Mouse (Mus musculus) midbrain, embryonic 16.5 days (tissue): ENCODE data around the gene Gpr149. TPM values are rescaled to one million over a fixed set of nuclear protein-coding genes. Genes with fewer than 3 reads are reported as not detected.
A peak's percentile ranks its signal among the peaks of the same experiment; 100 is the strongest.

Experiments
- ATAC-seq: fragments of 200-750 bp; cut with Nextera tagmentation; 2 replicates; pipeline ENCODE4 v1.8.0; 2017; ENCODE audit warnings: moderate TSS enrichment
- H3K27ac ChIP-seq: fragments of 300-500 bp; sonication (generic); 2 replicates; pipeline ENCODE4 v1.5.1; 2014; ENCODE audit warnings: mild to moderate bottlenecking, low read length, mixed read lengths
- H3K27me3 ChIP-seq: fragments of 300-500 bp; sonication (generic); 2 replicates; pipeline ENCODE4 v1.6.1; 2014; ENCODE audit warnings: low read depth, low read length, mixed read lengths; ENCODE audit not compliant: control insufficient read depth, insufficient read depth
- H3K36me3 ChIP-seq: fragments of 300-500 bp; sonication (generic); 2 replicates; pipeline ENCODE4 v1.6.1; 2014; ENCODE audit warnings: mild to moderate bottlenecking, low read length, moderate library complexity, mixed read lengths; ENCODE audit not compliant: control insufficient read depth, insufficient read depth
- H3K4me1 ChIP-seq: fragments of 300-500 bp; sonication (generic); 2 replicates; pipeline ENCODE4 v1.6.1; 2014; ENCODE audit warnings: mild to moderate bottlenecking, low read length, mixed read lengths; ENCODE audit not compliant: control insufficient read depth, insufficient read depth
- H3K4me2 ChIP-seq: fragments of 300-500 bp; sonication (generic); 2 replicates; pipeline ENCODE4 v1.6.1; 2014; ENCODE audit warnings: mild to moderate bottlenecking, low read length, mixed read lengths
- H3K4me3 ChIP-seq: fragments of 300-500 bp; sonication (generic); 2 replicates; pipeline ENCODE4 v1.5.1; 2014; ENCODE audit warnings: low read depth, mild to moderate bottlenecking, low read length, moderate library complexity, mixed read lengths
- H3K9ac ChIP-seq: fragments of 300-500 bp; sonication (generic); 2 replicates; pipeline ENCODE4 v1.6.1; 2014; ENCODE audit warnings: low read depth, low read length, mixed read lengths
- H3K9me3 ChIP-seq: fragments of 300-500 bp; sonication (generic); replicated peaks from 2 replicates; pipeline ENCODE4 v1.6.1; 2014; ENCODE audit warnings: mild to moderate bottlenecking, low read length, mixed read lengths; ENCODE audit not compliant: control insufficient read depth, poor library complexity, severe bottlenecking
- WGBS: fragments of 180-500 bp; shearing (Covaris S2); extraction: QIAGEN DNeasy Blood & Tissue Kit; methylation state at CpG from one replicate; pipeline ENCODE4 v1.1.7; 2014; 5-methylcytosine and 5-hydroxymethylcytosine counted together
- polyA plus RNA-seq: library from polyadenylated mRNA; unstranded; fragments of >200 nt; fragmentation: Nextera tagmentation; extraction: Ambion mirVana; gene quantifications from 2 replicates; pipeline ENCODE4 v1.2.1, GENCODE M21; 2015

Gpr149 gene
- polyA plus RNA-seq, 1 experiment from 2014 or later, result 5.2 TPM

DNA sequence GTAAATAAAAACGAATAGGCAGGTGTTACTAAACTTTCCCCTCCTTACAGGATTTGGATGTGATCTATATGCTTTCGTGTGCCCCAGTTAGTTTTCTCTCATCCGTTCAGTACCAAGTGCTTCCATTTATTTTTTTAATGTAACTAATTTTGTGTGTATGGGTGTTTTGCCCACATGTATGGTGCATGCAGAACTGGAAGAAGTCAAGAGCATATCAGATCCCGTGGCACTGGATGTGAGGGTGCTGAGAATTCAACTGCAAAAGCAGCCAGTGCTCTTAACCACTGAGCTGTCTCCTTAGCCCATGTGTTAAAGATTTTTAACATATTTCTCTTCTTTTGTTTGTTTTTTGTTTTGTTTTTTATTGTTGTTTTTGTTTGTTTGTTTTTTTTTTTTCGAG, 77.3 kb downstream of the Gpr149 start:
- 71% methylated on average over 5 of the region's 5 CpGs for WGBS
- no peaks in the 10 kb centered on the region for H3K36me3 ChIP-seq
- H3K27ac ChIP-seq, result no peak overlapping the region
- H3K9me3 ChIP-seq, result no peaks in the 10 kb centered on the region
- no peaks in the 10 kb centered on the region for H3K27me3 ChIP-seq
- ATAC-seq, result no peak
- H3K4me2 ChIP-seq, result no peak overlapping the region
- H3K4me1 ChIP-seq, result no peaks in the 10 kb centered on the region
- no peak overlapping the region for H3K4me3 ChIP-seq
- no peak overlapping the region for H3K9ac ChIP-seq

DNA sequence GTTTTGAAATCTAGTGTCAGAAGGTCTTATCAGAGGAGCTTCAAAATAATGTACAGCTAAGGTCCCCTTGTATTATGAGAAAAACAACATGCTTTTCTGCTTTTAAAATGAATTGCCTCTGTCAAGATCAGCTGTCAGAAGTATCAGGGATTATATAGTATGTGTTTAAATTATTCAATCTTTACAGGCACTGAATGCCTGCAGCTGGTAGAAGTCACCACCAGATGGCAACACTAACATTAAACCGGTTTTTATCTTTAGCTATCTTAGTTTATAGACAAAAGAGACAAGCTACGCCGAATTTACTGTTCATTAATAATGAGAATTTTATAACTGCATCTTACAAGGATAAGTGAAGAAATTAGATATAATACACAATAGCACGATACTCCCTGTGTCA, 77.8 kb downstream of the Gpr149 start:
- no peak overlapping the region for H3K4me2 ChIP-seq
- no peak overlapping the region for H3K4me3 ChIP-seq
- no peak overlapping the region for H3K9ac ChIP-seq
- 36% methylated on average over 4 of the region's 4 CpGs for WGBS
- H3K4me1 ChIP-seq, result no peaks in the 10 kb centered on the region
- no peaks in the 10 kb centered on the region for H3K27me3 ChIP-seq
- peak; percentile 68; the same call in 1 of the 2 replicates for ATAC-seq
- no peaks in the 10 kb centered on the region for H3K36me3 ChIP-seq
- no peak overlapping the region for H3K27ac ChIP-seq
- no peaks in the 10 kb centered on the region for H3K9me3 ChIP-seq

DNA sequence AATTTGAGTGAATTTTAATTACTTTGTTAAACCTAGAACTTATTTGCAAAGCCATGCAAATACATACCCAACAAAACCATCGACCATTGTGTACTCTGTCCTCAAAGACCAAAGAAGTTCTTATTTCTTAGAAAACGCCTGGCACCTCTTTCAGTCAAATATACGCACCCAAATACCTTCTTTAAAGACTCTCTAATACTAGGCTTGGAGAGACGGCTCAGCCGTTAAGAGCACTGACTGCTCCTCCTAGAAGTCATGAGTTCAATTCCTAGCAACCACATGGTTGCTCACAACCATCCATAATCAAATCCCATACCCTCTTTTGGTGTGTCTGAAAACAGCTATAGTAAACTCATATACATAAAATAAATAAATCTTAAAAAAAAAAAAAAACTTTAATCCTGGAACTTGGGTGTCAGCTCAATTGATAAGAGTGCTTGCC, 97.7 kb downstream of the Gpr149 start:
- WGBS, result 35% methylated on average over 5 of the region's 5 CpGs
- Histone ChIP-seq H3K9me3 (no peaks in the 10 kb centered on the region), H3K4me3 (peak overlapping the region; percentile 60), H3K9ac (no peak overlapping the region), H3K4me1 (peaks cover 18% of the 10 kb centered on the region), H3K27me3 (no peaks in the 10 kb centered on the region), H3K4me2 (peak overlapping the region; percentile 58), H3K27ac (no peak overlapping the region), H3K36me3 (no peaks in the 10 kb centered on the region)
- peak; percentile 29; the same call in 1 of the 2 replicates for ATAC-seq

DNA sequence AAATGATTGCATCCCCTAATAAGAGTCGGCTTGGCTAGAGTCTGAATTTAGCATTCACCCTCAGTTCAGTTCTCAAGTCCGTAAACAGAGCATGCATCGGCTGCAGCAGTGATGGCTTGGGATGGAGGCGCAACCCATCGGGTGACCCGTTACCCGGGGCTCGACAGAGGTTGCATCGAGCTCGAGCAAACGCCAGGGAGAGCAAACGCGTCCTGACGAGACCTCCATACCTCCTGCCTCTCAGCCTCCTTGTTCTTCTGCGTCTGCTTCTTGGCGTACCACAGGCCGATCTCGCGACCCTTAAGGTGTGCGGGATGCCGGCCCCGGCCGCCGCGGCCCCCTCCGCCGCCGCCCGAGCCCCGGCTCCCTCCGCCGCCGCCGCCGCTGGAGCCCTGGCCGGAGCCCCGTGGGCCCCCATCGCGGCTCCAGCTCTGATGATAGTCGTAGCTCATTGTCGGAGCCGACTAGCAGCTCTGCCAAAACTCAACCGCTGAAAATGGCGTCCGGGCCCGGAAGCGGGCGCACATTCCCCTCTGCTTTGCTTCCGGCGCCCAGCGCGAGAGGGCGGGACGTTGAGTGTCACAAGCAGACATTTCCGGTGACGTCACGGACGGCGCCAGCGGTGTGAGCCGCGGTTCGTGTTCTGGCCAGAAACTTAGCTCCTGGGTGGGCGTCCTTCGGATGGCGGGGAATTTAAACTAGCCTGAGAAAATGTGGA, 98.3 kb downstream of the Gpr149 start, which contains the start of gene Dhx36:
Dhx36 (minus strand) TSS at position 517 of the 718 bp plus-strand sequence.
- H3K27me3 ChIP-seq, result no peaks in the 10 kb centered on the region
- H3K27ac ChIP-seq, result peak within 1 kb of the TSS; percentile 92
- H3K36me3 ChIP-seq, result no peaks in the 10 kb centered on the region
- peak; percentile 100 for ATAC-seq
- H3K4me3 ChIP-seq, result peak within 1 kb of the TSS; percentile 60
- H3K4me2 ChIP-seq, result peak within 1 kb of the TSS; percentile 87
- H3K9me3 ChIP-seq, result no peaks in the 10 kb centered on the region
- WGBS, result under 1% methylated on average over 65 of the region's 66 CpGs
- peak within 1 kb of the TSS; percentile 77 for H3K9ac ChIP-seq
- peaks cover 18% of the 10 kb centered on the region for H3K4me1 ChIP-seq

DNA sequence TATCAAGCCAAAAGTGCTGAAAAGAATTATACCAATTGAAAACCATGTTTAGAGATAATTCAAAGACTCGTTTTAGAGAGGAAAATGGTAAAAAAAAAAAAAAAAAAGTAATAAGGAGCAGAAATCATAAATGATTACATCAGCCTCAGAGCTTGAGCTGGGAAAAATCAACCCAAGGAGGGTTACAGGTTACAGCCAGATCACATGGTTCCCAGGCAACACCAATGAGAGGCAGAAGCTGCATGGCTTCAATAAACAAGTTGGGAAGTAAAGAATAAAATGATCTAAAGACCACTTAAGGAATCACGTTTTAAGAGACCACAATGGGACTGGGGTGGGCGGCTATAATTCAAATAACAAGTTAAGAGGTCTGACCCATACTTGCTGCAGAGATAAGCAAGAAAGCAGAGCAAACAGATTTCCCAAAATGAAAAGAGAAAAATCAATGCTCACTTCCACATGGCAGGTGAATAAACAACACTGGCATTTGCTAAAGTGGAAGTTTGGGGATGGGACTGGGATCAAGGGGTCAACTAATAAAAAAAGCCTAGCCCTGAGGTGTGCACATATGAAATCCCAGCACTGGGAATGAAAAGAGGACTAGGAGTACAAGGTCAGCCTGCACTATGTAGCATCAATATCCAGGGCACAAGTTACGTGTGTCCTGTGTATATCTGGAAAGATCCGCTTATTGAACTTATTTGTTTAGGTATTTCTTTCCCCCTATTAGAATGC, 99.6 kb downstream of the Gpr149 start:
- no peaks in the 10 kb centered on the region for H3K27me3 ChIP-seq
- no peaks in the 10 kb centered on the region for H3K9me3 ChIP-seq
- 74% methylated on average over 5 of the region's 5 CpGs for WGBS
- peak overlapping the region; percentile 87 for H3K4me2 ChIP-seq
- H3K9ac ChIP-seq, result peak overlapping the region; percentile 46
- peaks cover 6% of the 10 kb centered on the region; the same call in 1 of the 2 replicates for H3K36me3 ChIP-seq
- no peak for ATAC-seq
- H3K4me3 ChIP-seq, result peak overlapping the region; percentile 60
- peaks cover 18% of the 10 kb centered on the region for H3K4me1 ChIP-seq
- H3K27ac ChIP-seq, result no peak overlapping the region

DNA sequence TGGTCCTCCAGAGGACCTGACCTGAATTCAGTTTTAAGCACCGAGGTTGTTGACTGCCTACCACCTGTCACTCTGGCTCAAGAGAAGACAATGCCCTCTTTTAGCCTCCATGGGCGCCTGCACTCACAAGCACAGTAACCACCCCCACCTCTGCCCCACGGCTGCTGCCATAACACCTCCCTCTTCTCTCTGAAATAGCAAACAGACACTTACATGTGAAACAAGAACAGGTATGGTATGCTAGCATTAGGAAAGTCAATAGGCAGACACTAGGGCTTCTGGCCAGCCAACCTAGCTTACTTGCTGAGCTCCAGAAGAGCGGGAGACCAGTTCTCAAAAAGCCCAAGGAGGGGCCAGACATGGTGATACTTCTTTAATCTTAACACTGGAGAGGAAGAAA, 105.6 kb downstream of the Gpr149 start:
- Histone ChIP-seq H3K4me1 (no peaks in the 10 kb centered on the region), H3K36me3 (peaks cover 18% of the 10 kb centered on the region; the same call in 1 of the 2 replicates), H3K4me2 (no peak overlapping the region), H3K4me3 (no peak overlapping the region), H3K9ac (no peak overlapping the region), H3K9me3 (no peaks in the 10 kb centered on the region), H3K27ac (no peak overlapping the region), H3K27me3 (no peaks in the 10 kb centered on the region)
- 65% methylated on average over 4 of the region's 4 CpGs for WGBS
- ATAC-seq, result no peak

DNA sequence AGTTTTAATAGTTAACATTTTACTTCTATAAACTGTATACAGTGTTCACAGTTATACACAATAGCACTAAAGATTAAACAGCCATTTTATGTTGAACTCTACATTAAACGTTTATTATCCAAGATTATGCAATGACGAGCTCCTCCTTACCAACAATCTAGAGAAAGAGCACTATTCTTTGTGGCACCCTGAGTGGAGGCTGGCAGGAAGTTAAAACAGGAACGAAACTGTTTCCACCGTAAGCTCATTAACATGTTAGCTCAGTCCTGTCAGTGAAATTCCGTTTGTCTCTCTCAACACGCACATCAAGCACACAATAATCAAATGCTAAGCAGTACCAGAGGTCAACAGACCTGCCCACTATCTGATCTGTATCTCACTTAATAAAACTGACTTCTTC, 112.4 kb downstream of the Gpr149 start:
- Histone ChIP-seq H3K27me3 (no peaks in the 10 kb centered on the region), H3K36me3 (peaks cover 27% of the 10 kb centered on the region), H3K4me3 (no peak overlapping the region), H3K9ac (no peak overlapping the region), H3K27ac (no peak overlapping the region), H3K4me2 (no peak overlapping the region), H3K4me1 (no peaks in the 10 kb centered on the region), H3K9me3 (no peaks in the 10 kb centered on the region)
- ATAC-seq, result no peak
- WGBS, result 84% methylated on average over 6 of the region's 6 CpGs

DNA sequence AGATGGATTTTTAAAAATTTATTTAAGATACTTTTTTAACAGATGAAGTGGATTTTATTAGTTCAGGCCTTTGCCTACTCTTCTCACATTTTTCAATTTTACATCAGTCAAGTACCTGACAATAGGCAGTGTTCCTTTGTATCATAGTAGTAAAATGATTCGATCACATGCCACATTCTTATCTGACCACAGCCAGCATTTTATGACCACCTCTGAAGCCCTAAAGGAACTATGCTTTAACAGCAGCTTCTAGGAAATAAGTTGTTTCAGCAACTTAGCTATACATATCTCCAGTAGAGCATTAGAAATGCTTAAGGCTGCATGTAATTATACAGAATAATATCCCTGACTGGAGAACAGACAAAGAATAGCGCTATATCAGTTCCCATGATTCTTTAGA, 120.6 kb downstream of the Gpr149 start:
- Histone ChIP-seq H3K4me3 (no peak overlapping the region), H3K4me2 (no peak overlapping the region), H3K27me3 (no peaks in the 10 kb centered on the region), H3K9me3 (no peaks in the 10 kb centered on the region), H3K36me3 (peaks cover 19% of the 10 kb centered on the region), H3K27ac (no peak overlapping the region), H3K4me1 (no peaks in the 10 kb centered on the region), H3K9ac (no peak overlapping the region)
- ATAC-seq, result no peak
- over 99% methylated on average over 2 of the region's 2 CpGs for WGBS
